Mouse (Mus musculus) E14TG2a.4 (cell line): ENCODE data around the gene Otop2.

Source experiments
- CTCF ChIP-seq: conservative IDR thresholded peaks from 2 replicates; pipeline ENCODE4 v1.5.1; 2014; ENCODE audit warnings: low read length
- NANOG ChIP-seq: IDR thresholded peaks from 2 replicates; pipeline ENCODE4 v1.6.1; 2014; ENCODE audit warnings: borderline replicate concordance, low read length, mixed read lengths

- TF ChIP-seq CTCF (no peak), NANOG (no peak)
Observed at GRCm38 (mm10) chr11:115345515-115345914, 38.6 kb downstream of the Otop2 start.
